Mouse (Mus musculus) urinary bladder, postnatal 10 days (tissue): ENCODE data around the gene Cfap221.
A peak's percentile ranks its signal among the peaks of the same experiment; 100 is the strongest.

Experiments
- DNase-seq: peaks from one replicate; pipeline ENCODE4 v3.0.0; 2022; ENCODE audit warnings: low spot score

The Cfap221 gene

DNA sequence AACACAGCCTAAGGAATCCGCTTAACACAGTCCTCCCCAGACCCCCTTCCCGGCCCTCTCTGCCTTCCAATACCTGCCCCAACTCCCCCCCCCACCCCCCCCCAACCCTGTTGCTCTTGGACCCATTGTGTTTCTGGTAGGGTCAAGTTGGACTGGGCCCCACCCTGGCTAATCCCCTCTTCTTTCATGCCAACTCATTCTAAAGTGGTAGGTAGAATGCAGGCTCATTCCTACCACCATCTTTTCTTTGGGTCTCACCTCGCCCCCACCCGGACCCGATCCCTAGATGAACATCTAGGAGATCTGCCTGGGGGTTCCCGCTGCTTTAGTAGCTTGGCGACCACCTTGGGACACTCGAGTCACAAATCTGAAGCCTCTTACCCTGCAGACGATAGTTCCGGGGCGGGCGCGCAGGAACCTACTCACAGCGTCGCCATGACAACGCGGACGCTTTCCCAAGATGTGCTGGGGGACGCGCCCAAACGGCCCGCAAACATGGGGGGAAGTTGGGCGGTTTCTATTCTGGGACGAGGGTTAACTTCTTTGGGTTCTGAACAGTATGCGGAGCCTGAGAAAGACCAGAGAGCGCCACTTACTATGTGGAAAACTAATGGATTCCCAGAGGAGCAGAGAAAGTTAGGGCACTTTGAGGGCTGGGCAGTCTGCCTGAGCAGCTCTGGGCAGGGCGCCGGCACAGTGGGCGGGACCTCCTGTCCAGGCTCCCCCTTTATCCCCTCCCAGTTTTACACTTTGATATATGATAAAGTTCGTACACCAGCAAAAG, at the start of gene Cfap221:
TSS of gene Cfap221 (minus strand) at position 437 of the 784 bp plus-strand sequence.
- DNase-seq, result no peak

- DNase-seq, result no peak
Measured at GRCm38 (mm10) chr1:120044584-120044983, 47.5 kb upstream of the Cfap221 start.

DNA sequence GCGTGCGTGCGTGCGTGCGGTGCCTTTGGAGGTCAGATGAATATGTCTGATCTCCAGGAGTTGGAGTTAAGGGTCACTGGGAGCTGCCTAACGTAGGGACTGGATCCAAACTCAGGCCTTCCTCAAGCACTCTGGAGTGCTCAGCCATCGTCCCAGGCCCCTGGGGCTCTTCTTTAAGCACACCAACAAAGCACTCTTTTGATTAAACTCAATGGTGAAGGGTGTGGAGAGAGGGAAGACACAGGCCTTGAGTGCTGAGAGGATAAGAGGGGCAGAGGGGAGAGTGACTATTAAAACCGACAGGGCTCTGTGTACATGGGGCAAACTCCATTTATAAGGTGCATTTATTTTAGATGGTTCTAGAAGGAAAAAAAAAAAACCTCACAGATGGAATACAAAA, 45.4 kb upstream of the Cfap221 start:
- DNase-seq, result no peak

DNA sequence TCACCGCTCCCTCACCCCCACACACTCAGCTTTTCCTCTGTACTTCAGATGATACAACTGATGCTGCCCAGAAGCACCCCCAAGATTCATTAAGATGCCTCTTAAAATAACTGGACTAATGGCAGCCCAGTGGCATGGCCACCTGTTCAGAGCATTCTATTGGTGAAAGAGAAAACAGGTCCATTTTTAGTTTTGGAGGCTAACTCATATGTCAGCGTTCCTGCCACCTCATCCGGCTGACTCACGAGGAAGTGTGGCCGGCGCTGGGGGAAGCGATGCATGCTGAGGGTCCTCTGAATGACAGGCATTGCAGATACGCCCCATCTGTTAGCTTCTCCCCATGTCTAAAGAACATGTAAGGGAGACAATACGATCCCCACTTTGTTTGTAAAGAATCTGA, 41.6 kb upstream of the Cfap221 start:
- no peak for DNase-seq

DNA sequence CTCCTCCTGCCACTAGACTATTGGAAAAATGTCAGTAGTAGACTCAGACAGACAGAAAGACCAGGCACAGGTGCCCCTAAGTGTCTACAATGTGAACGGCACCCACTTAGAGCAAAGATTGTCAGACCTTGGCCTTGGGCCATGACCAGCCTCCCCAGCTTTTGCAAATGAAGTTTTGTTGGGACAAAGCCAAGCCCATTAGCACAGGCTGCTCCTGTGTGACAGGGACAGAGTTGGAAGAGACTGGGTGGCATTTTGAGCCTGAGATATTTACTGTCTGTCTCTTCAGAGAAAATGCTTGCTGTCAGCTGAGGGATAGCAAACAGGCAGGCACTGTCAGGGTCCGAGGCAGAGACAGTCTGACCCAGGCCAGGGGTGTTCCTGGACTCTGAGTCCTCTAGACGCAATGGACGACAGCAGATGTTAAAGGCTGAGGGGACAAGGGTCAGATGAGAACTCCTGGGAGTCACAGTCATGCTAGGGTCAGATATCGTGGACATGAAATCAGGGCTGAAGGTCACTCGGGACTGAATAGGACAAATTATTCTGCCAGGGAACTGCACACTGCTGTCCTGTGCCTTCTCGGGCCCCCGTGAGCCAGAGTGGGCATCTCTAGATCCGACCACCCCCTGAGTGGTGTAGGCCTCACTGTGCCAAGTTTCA, 40.1 kb upstream of the Cfap221 start:
- DNase-seq, result no peak

GRCm38 (mm10) chr1:120035456-120036034, 38.5 kb upstream of the Cfap221 start:
- DNase-seq, result no peak

- DNase-seq, result no peak
Measured at GRCm38 (mm10) chr1:120034793-120035192, 37.8 kb upstream of the Cfap221 start.

DNA sequence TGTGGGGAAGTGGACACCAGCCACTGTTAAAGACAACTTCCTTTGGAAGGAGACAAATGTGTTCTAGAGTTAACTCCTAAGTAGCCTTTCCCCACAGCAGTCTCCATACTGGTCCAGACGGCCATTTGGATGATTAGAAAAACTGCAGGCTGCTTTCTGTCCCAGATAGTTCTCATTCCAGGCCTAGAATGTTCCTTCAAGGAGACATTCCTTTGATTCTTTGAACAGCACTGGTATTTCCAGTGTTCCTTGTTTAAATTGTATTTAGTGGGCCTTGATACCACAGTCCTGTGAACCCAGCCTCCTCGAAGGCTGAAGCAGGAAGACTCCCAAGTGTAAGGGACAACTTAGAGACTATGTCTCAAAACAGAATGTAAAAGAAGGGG, 36.4 kb upstream of the Cfap221 start:
- DNase-seq, result no peak

DNA sequence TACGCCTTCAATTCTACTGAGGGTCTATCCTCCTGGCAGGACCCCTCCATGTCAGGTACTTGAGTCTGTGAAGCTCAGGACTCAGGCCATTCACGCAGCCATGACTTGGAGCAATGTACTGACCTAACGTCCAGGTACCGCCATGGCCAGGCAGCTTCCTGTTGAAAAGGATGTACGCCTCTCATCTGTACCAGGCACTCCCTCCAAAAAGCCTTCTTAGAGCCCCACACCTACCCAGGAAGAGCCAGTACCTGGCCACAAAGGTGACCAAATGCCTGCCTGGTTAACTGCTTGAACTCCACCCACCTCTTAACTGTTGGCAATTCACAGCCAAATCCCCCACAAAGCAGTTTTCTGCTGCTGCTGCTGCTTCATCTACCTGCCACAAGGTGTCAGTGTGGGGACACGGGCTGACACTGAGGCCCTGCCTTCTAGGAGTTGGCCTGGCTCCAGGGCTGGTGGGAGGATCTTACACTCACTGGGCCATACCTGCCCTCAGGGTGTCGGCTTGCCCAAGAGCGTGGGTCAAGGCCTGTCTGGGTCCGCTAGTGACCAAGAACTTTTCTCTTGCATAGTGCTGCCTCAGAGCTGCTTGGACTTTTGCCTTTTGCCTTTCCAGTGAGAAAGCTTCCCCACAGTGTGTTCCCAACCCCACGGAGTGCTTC, 35.9 kb upstream of the Cfap221 start:
- peak; percentile 46 for DNase-seq

DNA sequence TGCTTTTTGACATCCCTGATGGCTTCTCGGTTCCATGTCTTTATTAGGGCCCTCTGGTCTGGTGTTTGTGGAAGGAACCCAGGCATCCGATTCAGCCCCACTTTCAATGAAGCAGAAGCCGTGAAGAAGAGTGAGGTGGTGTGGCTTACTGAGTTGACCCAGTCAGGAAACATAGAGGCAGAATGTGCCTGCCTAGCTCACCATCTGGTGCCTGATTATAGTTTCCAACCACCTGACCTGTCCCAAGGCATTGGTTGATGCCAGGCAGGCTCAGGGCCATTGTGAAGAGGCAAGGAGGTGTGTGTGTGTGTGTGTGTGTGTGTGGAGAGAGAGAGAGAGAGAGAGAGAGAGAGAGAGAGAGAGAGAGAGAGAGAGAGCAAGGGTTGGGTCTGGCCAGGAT, 33.4 kb upstream of the Cfap221 start:
- no peak for DNase-seq

DNA sequence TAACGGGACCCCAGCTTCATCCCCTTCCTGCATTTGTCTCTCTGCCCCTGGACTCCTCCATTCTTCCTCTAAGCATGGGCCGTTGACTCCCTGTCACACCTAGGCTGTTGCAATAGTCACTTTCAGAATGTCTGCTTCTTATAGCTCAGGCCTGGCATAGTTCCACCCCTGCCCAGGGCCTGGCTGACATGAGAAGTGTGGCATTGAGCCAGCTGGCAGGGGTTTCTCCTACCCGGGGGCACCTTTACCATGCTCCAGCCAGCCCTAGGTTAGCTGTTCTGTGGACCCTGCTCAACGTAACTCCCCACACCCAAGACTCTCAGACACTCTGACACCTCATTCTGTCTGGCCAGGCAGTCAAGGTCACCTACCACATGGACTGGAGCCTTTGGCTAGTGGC, 30.7 kb upstream of the Cfap221 start:
- no peak for DNase-seq

- DNase-seq, result no peak
Measured at GRCm38 (mm10) chr1:120025050-120025439, 28.0 kb upstream of the Cfap221 start.

DNA sequence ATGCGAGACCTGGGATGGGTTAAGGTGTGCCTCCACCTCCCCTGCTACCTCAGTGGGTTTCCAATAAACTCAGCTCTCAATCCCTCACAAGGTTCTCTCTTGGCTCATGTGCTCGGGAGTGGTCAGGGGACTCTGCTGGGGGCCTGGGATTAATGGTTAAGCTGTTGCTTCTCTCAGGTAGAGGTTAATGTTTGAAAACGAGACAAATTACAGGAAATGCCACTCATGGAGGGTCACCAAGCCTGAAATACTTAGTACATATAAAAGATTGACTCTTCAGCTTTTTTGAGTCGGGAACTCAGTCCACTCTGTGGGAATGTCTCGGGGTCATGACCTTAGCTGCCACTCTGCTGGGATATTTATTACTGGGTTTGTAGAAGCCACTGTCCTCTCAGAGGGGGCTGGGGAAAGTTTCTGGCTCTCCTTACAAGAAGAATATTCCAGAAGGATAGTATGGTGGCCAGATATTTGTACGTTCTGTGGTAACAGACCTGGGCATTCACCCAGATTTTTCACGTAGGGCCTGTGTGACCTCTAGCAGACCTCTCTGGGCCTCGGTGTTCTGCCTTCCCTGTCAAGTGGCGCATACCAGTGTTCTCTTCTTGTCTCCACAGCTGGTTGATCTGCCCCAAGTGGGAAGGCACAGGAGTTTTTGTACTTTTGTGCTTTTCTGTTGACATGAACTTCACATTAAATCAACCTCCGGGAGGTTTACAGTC, 27.5 kb upstream of the Cfap221 start:
- no peak for DNase-seq

- DNase-seq, result no peak
Measured at GRCm38 (mm10) chr1:120021951-120022350, 24.9 kb upstream of the Cfap221 start.

DNA sequence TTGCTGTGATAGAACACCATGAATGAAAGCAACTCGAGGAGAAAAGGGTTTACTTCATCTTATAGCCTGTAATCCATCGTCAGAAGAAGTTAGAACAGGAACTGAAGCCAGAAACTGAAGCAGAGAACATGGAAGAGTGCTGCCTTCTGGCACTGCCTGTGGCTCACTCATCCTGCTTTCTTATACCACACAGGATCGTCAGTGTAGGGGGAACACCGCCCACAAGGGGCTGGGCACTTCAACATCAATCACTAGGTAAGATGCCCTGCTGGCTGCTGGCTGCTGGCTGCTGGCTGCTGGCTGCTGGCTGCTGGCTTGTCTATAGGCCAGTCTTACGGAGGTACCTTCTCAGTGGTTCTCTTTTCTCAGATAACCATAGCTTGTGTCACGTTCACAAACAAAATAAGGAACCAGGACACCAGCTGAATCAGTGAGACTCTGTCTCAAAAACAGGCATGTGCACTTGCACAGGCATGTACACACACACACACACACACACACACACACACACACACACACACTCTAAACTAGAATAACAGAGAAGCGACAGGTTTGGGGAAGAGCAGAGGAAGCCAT, 23.4 kb upstream of the Cfap221 start:
- no peak for DNase-seq

DNA sequence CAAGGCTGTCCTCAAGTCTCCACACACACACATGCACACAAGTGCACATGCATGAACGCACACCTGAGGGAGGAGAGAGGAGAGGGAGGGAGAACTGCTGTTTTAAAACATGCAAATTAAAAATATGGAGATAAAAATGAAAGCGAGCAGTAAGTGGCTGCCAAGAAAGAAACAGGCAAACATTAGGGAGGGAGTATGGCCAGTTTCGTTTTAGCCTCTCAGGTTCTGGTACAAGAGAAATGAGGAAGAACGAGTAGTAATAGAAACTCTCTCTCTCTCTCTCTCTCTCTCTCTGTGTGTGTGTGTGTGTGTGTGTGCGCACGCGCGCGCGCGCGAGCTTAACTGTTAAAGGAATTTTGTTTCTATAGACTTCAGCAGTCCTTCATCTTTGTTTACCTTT, 22.4 kb upstream of the Cfap221 start:
- no peak for DNase-seq

DNA sequence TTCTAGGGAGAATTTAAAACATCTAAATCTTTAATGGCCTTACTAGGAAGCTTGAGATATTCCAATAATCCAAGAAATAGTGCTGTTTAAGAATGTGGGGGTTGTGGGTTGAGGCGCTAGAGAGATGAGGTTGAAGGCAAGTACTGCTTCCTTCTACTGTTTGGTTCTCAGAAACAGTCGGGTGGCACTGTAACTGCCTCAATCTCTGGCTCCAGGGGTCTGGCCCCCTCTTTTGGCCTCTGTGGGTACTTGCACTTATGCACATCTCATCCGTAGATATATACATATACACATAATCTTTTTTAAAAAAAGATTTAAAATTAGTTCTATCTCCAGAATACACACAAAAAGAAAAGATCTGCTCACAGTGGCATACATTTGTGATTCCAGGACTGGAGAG, 21.9 kb upstream of the Cfap221 start:
- no peak for DNase-seq

GRCm38 (mm10) chr1:120016240-120016639, 19.2 kb upstream of the Cfap221 start:
- DNase-seq, result no peak

DNA sequence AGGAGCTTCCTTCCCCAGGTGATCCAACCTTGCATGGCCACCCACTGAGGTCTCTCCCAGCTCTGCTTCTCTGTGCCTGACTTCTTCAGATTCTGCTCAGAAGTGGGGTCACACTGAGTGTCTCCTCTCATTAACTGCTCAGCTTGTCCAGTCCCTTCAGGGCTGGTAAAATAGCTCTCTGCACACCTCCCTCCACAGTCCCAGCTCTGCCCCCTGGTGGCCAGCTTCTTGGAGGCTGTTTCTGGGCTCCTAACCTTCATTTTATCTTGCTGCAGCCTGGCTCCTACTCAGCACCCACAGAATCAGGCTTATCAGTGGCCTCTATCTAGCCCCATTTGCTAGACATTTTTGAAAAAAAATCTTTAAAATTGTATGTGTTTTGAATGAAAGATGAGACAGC, 16.1 kb upstream of the Cfap221 start:
- peak; percentile 23 for DNase-seq

DNA sequence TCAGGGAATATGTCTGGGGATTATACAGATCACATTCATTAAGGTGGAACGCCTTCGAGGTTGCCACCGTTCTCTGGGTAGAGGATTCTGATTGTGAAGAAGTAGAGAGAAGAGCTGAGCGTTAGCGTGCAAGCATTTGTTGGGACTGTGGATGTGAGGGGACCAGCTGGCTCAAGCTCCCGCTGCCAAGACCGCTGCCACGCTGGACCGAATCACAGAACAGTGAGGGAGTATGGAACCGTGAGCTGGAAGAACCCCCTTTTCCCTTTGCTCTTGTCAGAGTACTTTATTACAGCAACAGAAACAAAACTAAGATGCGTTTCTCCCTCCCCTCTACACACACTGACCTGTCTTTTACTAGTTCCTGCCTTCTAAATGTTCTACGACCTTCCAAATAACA, 15.6 kb upstream of the Cfap221 start:
- DNase-seq, result no peak

- DNase-seq, result no peak
Measured at GRCm38 (mm10) chr1:120007851-120008588, 11.0 kb upstream of the Cfap221 start.
